Mouse (Mus musculus) myocyte (in vitro differentiated cells): ENCODE measurements around the gene Ubqln1. TPM values are rescaled to one million over a fixed set of nuclear protein-coding genes. Genes with fewer than 3 reads are reported as not detected.

Experiments
- H3K27me3 ChIP-seq: one replicate; pipeline ENCODE4 v1.6.1; 2011; ENCODE audit not compliant: control insufficient read depth, insufficient read depth, insufficient read length
- H3K36me3 ChIP-seq: one replicate; pipeline ENCODE4 v1.6.1; 2011; ENCODE audit not compliant: control insufficient read depth, insufficient read depth
- H3K4me2 ChIP-seq: one replicate; pipeline ENCODE4 v1.6.1; 2011; ENCODE audit warnings: low read depth, control low read depth
- H3K4me3 ChIP-seq: one replicate; pipeline ENCODE4 v1.5.1; 2011; ENCODE audit warnings: mild to moderate bottlenecking, control low read depth, moderate library complexity
- H3K79me2 ChIP-seq: one replicate; pipeline ENCODE4 v1.6.1; 2011; ENCODE audit not compliant: control insufficient read depth, insufficient read depth
- H3ac ChIP-seq: one replicate; pipeline ENCODE4 v1.6.1; 2011; ENCODE audit not compliant: control insufficient read depth, insufficient read length
- CEBPB ChIP-seq: IDR thresholded peaks from 2 replicates; pipeline ENCODE4 v1.6.1; 2011; ENCODE audit warnings: mild to moderate bottlenecking, moderate library complexity; ENCODE audit not compliant: poor library complexity, insufficient read depth, severe bottlenecking
- E2F4 ChIP-seq: IDR thresholded peaks from one replicate; pipeline ENCODE4 v1.6.1; 2011; ENCODE audit warnings: mild to moderate bottlenecking, control low read depth, moderate library complexity; ENCODE audit not compliant: insufficient read depth
- MAX ChIP-seq: IDR thresholded peaks from one replicate; pipeline ENCODE4 v1.6.1; 2011; ENCODE audit warnings: low read depth, mild to moderate bottlenecking, control low read depth
- MYOD1 ChIP-seq, 3 experiments: IDR thresholded peaks; one replicate each; pipeline ENCODE4 v1.6.1; 2011; ENCODE audit warnings: control low read depth in 2 of 3, low read depth in 2 of 3, mild to moderate bottlenecking in 2 of 3, moderate library complexity in 1 of 3; ENCODE audit not compliant: insufficient read length in 2 of 3, control insufficient read depth in 1 of 3
- MYOG ChIP-seq, 3 experiments: IDR thresholded peaks; one replicate each; pipeline ENCODE4 v1.6.1; 2011; ENCODE audit warnings: control low read depth in 2 of 3, low read depth in 2 of 3, mild to moderate bottlenecking in 2 of 3; ENCODE audit not compliant: insufficient read length in 2 of 3, control insufficient read depth in 1 of 3, insufficient read depth in 1 of 3
- POLR2A ChIP-seq: IDR thresholded peaks from one replicate; pipeline ENCODE4 v1.6.1; 2011; ENCODE audit warnings: low read depth, mild to moderate bottlenecking, control low read depth, moderate library complexity; ENCODE audit not compliant: insufficient read length
- POLR2AphosphoS2 ChIP-seq: IDR thresholded peaks from one replicate; pipeline ENCODE4 v1.6.1; 2011; ENCODE audit warnings: low read depth, control low read depth; ENCODE audit not compliant: insufficient read length
- REST ChIP-seq: IDR thresholded peaks from one replicate; pipeline ENCODE4 v1.6.1; 2011; ENCODE audit warnings: mild to moderate bottlenecking, control low read depth, moderate library complexity; ENCODE audit not compliant: insufficient read depth, insufficient read length
- SRF ChIP-seq: IDR thresholded peaks from one replicate; pipeline ENCODE4 v1.6.1; 2011; ENCODE audit warnings: low read depth; ENCODE audit not compliant: control insufficient read depth, insufficient read length
- TCF12 ChIP-seq: IDR thresholded peaks from one replicate; pipeline ENCODE4 v1.6.1; 2011; ENCODE audit warnings: mild to moderate bottlenecking, control low read depth; ENCODE audit not compliant: poor library complexity, insufficient read depth, severe bottlenecking
- TCF3 ChIP-seq: IDR thresholded peaks from one replicate; pipeline ENCODE4 v1.6.1; 2011; ENCODE audit warnings: low read depth, control low read depth; ENCODE audit not compliant: insufficient read length
- USF1 ChIP-seq: IDR thresholded peaks from one replicate; pipeline ENCODE4 v1.6.1; 2011; ENCODE audit warnings: low read depth, mild to moderate bottlenecking, control low read depth, moderate library complexity
- polyA plus RNA-seq: library from polyadenylated mRNA; unstranded; fragments of >200 nt; fragmentation: generic; extraction: Trizol; gene quantifications from one replicate; pipeline ENCODE4 v1.2.1, GENCODE M21; 2012; ENCODE audit warnings: missing spikeins

Gene Ubqln1
- polyA plus RNA-seq, 1 experiment = 58.2 TPM

DNA sequence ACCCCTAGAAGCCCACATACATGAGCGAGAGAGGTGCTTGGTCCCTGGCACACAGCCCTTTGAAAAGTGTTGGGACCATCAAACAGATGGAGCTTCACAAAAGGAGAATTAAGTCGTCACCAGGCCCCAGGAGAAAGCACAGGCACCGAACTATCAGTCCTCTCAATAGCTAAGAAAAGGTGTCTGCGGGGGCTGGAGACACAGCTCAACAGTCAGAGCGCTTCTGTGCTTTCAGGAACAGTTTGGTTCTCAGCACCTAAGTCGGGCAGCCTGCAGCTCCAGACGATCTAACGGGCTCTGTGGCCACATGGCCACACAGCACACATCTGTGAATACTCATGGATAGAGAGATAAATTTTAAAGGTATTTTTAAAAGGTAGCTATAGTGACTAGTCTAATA, 29.2 kb downstream of the Ubqln1 start:
- H3K79me2 ChIP-seq = peaks cover 32% of the 10 kb centered on the region
- TF ChIP-seq TCF3 (no peak), TCF12 (no peak), POLR2A (no peak), MYOD1 (IDR thresholded peaks at IDR 0.05; ENCODE audit: control insufficient read depth in 1 of 3, insufficient read length in 2 of 3, low read depth in 2 of 3) (no peak), SRF (no peak), CEBPB (no peak), REST (no peak), MYOG (IDR thresholded peaks at IDR 0.05; ENCODE audit: control insufficient read depth in 1 of 3, insufficient read depth in 1 of 3, insufficient read length in 2 of 3, low read depth in 2 of 3) (no peak), MAX (no peak), USF1 (no peak), E2F4 (no peak), POLR2AphosphoS2 (no peak)
- H3K36me3 ChIP-seq = peaks cover 34% of the 10 kb centered on the region
- no peak overlapping the region for H3K4me3 ChIP-seq
- no peak overlapping the region for H3K4me2 ChIP-seq
- H3ac ChIP-seq = no peak overlapping the region
- no peaks in the 10 kb centered on the region for H3K27me3 ChIP-seq

- Histone ChIP-seq H3K27me3 (no peaks in the 10 kb centered on the region), H3K4me2 (no peak overlapping the region), H3K4me3 (no peak overlapping the region), H3ac (no peak overlapping the region), H3K36me3 (peaks cover 23% of the 10 kb centered on the region), H3K79me2 (peaks cover 24% of the 10 kb centered on the region)
- TF ChIP-seq TCF12 = no peak
- no peak for TF ChIP-seq POLR2AphosphoS2
- TF ChIP-seq REST = no peak
- no peak for TF ChIP-seq E2F4
- TF ChIP-seq TCF3 = no peak
- TF ChIP-seq SRF = no peak
- TF ChIP-seq MAX = no peak
- TF ChIP-seq USF1 = no peak
- no peak for TF ChIP-seq CEBPB
- no peak for TF ChIP-seq MYOD1 (IDR thresholded peaks at IDR 0.05; ENCODE audit: control insufficient read depth in 1 of 3, insufficient read length in 2 of 3, low read depth in 2 of 3)
- TF ChIP-seq POLR2A = no peak
- TF ChIP-seq MYOG (IDR thresholded peaks at IDR 0.05; ENCODE audit: control insufficient read depth in 1 of 3, insufficient read depth in 1 of 3, insufficient read length in 2 of 3, low read depth in 2 of 3) = no peak
Observed at GRCm38 (mm10) chr13:58184111-58184510, 31.3 kb downstream of the Ubqln1 start.

GRCm38 (mm10) chr13:58181607-58182551, 33.6 kb downstream of the Ubqln1 start:
- Histone ChIP-seq H3K79me2 (peaks cover 14% of the 10 kb centered on the region), H3ac (no peak overlapping the region), H3K4me3 (no peak overlapping the region), H3K27me3 (no peaks in the 10 kb centered on the region), H3K4me2 (no peak overlapping the region), H3K36me3 (peaks cover 39% of the 10 kb centered on the region)
- TF ChIP-seq REST (no peak), SRF (no peak), POLR2A (no peak), CEBPB (no peak), MYOD1 (IDR thresholded peaks at IDR 0.05; ENCODE audit: control insufficient read depth in 1 of 3, insufficient read length in 2 of 3, low read depth in 2 of 3) (no peak), E2F4 (no peak), MAX (no peak), TCF12 (no peak), USF1 (no peak), MYOG (IDR thresholded peaks at IDR 0.05; ENCODE audit: control insufficient read depth in 1 of 3, insufficient read depth in 1 of 3, insufficient read length in 2 of 3, low read depth in 2 of 3) (no peak), POLR2AphosphoS2 (no peak), TCF3 (no peak)

DNA sequence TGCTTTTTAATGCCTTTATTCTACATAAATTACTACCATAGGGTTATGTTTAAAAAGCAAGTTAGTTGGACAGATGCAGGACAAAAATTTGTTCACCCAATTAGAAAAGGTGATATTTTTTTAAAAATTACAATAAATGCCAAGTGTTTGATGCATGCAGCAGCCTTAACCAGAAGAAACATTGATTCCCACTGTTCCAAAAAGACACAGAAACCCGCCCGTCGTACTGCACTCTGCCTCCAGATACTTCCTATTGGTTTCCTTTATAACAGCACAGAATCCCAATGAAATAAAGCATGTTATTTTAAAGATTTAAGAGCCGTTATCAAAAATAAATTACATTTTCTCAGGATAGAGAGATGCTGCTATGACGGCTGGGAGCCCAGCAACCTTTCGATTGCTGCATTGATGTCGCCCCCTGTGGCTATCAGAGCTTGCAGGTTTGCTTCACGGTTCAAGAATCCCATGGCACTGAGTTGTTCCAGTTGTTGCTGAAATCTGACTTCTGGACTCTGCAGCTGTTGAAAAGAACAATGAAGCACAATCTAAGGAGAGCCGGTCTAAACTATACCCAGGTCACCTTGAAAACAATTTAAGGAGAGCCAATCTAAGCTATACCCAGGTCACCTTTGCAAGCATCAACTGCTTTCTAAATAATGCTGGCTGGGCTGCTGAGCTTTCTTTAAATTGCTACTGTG, 37.8 kb downstream of the Ubqln1 start:
- peaks cover 3% of the 10 kb centered on the region for H3K79me2 ChIP-seq
- H3ac ChIP-seq = no peak overlapping the region
- H3K27me3 ChIP-seq = no peaks in the 10 kb centered on the region
- no peak overlapping the region for H3K4me2 ChIP-seq
- TF ChIP-seq SRF = no peak
- peaks cover 49% of the 10 kb centered on the region for H3K36me3 ChIP-seq
- H3K4me3 ChIP-seq = no peak overlapping the region
